Mouse (Mus musculus) stomach, postnatal 0 days (tissue): ENCODE measurements at regions not wholly inside any gene's neighbourhood (a gene's known extent, or its start where the extent isn't known, plus 50 kb on each side); places are given as distances from the start of the nearest gene placed in this dataset.
A peak's percentile ranks its signal among the peaks of the same experiment; 100 is the strongest.

Experiments used
- ATAC-seq: fragments of 200-750 bp; cut with Nextera tagmentation; 2 replicates; pipeline ENCODE4 v1.8.0; 2017; ENCODE audit not compliant: low FRiP score, low TSS enrichment
- DNase-seq: peaks from one replicate; pipeline ENCODE4 v3.0.0-alpha.2; 2016; ENCODE audit warnings: low spot score
- H3K27ac ChIP-seq: fragments of 300-500 bp; sonication (generic); replicated peaks from 2 replicates; pipeline ENCODE4 v1.5.1; 2014; ENCODE audit warnings: mild to moderate bottlenecking, control low read depth
- H3K27me3 ChIP-seq: fragments of 300-500 bp; sonication (generic); 2 replicates; pipeline ENCODE4 v1.6.1; 2014; ENCODE audit warnings: low read length; ENCODE audit not compliant: control insufficient read depth, insufficient read depth
- H3K36me3 ChIP-seq: fragments of 300-500 bp; sonication (generic); 2 replicates; pipeline ENCODE4 v1.6.1; 2014; ENCODE audit warnings: low read length, mixed read lengths; ENCODE audit not compliant: control insufficient read depth, insufficient read depth
- H3K4me1 ChIP-seq: fragments of 300-500 bp; sonication (generic); replicated peaks from 2 replicates; pipeline ENCODE4 v1.6.1; 2014; ENCODE audit warnings: antibody characterized with exemption; ENCODE audit not compliant: control insufficient read depth, insufficient read depth
- H3K4me2 ChIP-seq: fragments of 300-500 bp; sonication (generic); replicated peaks from 2 replicates; pipeline ENCODE4 v1.6.1; 2014; ENCODE audit warnings: low read depth, mild to moderate bottlenecking, control low read depth, moderate library complexity
- H3K4me3 ChIP-seq: fragments of 300-500 bp; sonication (generic); 2 replicates; pipeline ENCODE4 v1.5.1; 2014; ENCODE audit warnings: low read depth, low read length, control low read depth
- H3K9ac ChIP-seq: fragments of 300-500 bp; sonication (generic); 2 replicates; pipeline ENCODE4 v1.6.1; 2014; ENCODE audit warnings: mild to moderate bottlenecking, low read length, control low read depth, mixed read lengths
- H3K9me3 ChIP-seq: fragments of 300-500 bp; sonication (generic); 2 replicates; pipeline ENCODE4 v1.6.1; 2016; ENCODE audit warnings: low read length; ENCODE audit not compliant: control insufficient read depth
- CTCF ChIP-seq: IDR thresholded peaks from 2 replicates; pipeline ENCODE4 v1.5.1; 2016; ENCODE audit warnings: antibody characterized with exemption, low read depth, mild to moderate bottlenecking, moderate library complexity
- EP300 ChIP-seq: optimal IDR thresholded peaks from 2 replicates; pipeline ENCODE3; 2016; ENCODE audit warnings: antibody characterized with exemption
- WGBS: fragments of 180-500 bp; shearing (Covaris S2); extraction: QIAGEN DNeasy Blood & Tissue Kit; methylation state at CpG from one replicate; pipeline ENCODE4 v1.1.7; 2014; 5-methylcytosine and 5-hydroxymethylcytosine counted together

DNA sequence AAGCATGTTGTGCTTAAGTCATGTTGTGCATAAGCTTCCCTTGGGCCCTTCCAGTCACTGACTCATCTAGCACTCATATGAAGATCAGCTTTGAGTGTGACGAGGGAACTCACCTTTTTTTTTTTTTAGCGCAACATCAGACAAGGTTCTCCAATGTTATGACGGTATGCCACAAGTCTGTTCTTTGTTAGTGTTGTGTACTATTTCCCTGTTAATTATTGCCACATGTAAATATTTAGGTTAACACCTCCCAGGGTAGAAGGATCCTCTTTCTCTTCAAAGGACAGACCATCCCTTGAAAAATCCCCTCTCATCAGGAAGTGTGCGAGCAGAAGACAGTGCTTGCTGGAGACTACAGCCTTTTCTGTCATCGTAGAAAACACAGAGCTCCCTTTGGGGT, 129.9 kb downstream of the Dusp6 start:
- WGBS, result 66% methylated on average over 5 of the region's 5 CpGs
- DNase-seq (no peak), ATAC-seq (no peak)
- Histone ChIP-seq H3K4me1 (no peaks in the 10 kb centered on the region), H3K27me3 (no peaks in the 10 kb centered on the region), H3K4me3 (no peak overlapping the region), H3K36me3 (no peaks in the 10 kb centered on the region), H3K9me3 (no peaks in the 10 kb centered on the region), H3K4me2 (no peak overlapping the region), H3K9ac (no peak overlapping the region), H3K27ac (no peak overlapping the region)
- TF ChIP-seq CTCF, result no peak
- TF ChIP-seq EP300, result no peak

DNA sequence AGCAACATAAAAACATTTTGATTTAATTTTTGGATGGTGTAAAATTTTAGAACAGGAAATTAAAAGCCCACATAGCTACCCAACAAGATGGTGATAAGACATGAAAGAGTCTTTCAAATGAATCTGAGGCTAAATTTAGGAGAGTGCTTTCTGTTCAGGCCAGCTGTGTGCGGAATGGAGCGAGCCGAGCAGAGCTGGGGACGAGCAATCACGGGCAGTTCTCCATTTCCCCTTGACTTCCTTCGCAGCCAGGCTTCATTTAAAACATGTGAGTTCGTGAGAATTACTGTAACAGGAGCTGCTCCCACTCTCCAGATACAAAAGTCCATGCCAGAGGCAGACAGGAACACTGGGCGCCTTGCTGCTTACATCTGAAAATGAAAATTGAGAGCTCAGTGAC, 130.5 kb downstream of the Dusp6 start:
- no peak overlapping the region for H3K27ac ChIP-seq
- DNase-seq, result no peak
- 55% methylated on average over 8 of the region's 8 CpGs for WGBS

DNA sequence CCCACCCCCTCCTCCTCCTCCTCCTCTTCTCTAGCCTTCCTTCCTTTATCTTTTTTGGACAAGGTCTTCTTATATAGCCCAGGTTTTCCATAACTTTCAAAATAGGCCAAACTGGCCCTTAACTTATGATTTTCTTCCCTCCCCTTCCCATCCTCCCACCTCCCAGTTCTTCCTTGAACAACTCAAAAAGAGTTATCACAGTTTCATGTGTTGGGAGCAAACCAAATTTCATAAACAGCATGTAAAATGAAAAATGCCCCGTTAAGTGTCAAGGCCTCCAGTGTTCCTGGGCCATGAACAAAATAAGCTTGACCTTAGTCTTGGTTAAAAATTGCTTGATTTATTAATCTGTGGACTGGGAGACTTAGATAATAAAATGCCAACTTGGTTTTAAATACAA, 132.4 kb downstream of the Dusp6 start:
- Histone ChIP-seq H3K9ac (no peak overlapping the region), H3K27me3 (no peaks in the 10 kb centered on the region), H3K4me3 (no peak overlapping the region), H3K9me3 (no peaks in the 10 kb centered on the region), H3K4me1 (no peaks in the 10 kb centered on the region), H3K36me3 (no peaks in the 10 kb centered on the region), H3K27ac (no peak overlapping the region), H3K4me2 (no peak overlapping the region)
- TF ChIP-seq EP300, result no peak
- no peak for TF ChIP-seq CTCF
- WGBS, result 84% methylated on average over 1 of the region's 1 CpGs
- DNase-seq (no peak), ATAC-seq (no peak)

More for the DNA sequence above, 130.5 kb downstream of the Dusp6 start:
- no peak for ATAC-seq
- H3K4me3 ChIP-seq, result no peak overlapping the region
- no peaks in the 10 kb centered on the region for H3K4me1 ChIP-seq
- no peak overlapping the region for H3K9ac ChIP-seq
- no peaks in the 10 kb centered on the region for H3K9me3 ChIP-seq
- no peak overlapping the region for H3K4me2 ChIP-seq
- no peaks in the 10 kb centered on the region for H3K36me3 ChIP-seq
- H3K27me3 ChIP-seq, result no peaks in the 10 kb centered on the region
- TF ChIP-seq CTCF, result no peak
- no peak for TF ChIP-seq EP300

- peak overlapping the region; percentile 41; the same call in 1 of the 2 replicates for H3K27ac ChIP-seq
- H3K36me3 ChIP-seq, result no peaks in the 10 kb centered on the region
- ATAC-seq, result peak; percentile 80
- no peak overlapping the region for H3K4me2 ChIP-seq
- H3K9ac ChIP-seq, result no peak overlapping the region
- H3K9me3 ChIP-seq, result no peaks in the 10 kb centered on the region
- no peaks in the 10 kb centered on the region for H3K27me3 ChIP-seq
- H3K4me3 ChIP-seq, result no peak overlapping the region
- no peaks in the 10 kb centered on the region for H3K4me1 ChIP-seq
- no peak for TF ChIP-seq CTCF
- peak; percentile 57 for TF ChIP-seq EP300
- DNase-seq, result peak; percentile 26
- 45% methylated on average over 3 of the region's 3 CpGs for WGBS
Measured at GRCm38 (mm10) chr10:99396630-99397029, 133.6 kb downstream of the Dusp6 start.

DNA sequence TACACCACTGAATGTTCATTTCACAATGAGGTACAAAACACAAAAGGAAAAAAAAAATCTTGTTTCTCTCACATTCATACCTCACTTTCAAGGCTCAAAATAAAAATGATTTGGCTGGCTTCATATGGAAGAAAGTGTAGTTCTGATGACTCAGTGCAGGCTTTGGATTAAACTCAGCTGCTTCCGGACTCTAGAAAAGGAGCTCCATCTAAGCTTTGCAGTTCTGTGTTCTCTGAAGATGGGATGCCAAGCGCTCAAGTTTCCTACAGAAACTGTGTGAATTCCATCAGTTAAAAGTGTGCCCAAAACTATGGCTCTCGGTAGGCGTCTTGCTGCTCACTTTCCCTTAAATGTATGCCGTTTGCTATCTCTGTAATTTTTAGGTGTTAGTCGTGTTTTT, 137.0 kb downstream of the Dusp6 start:
- WGBS, result 88% methylated on average over 6 of the region's 6 CpGs

DNA sequence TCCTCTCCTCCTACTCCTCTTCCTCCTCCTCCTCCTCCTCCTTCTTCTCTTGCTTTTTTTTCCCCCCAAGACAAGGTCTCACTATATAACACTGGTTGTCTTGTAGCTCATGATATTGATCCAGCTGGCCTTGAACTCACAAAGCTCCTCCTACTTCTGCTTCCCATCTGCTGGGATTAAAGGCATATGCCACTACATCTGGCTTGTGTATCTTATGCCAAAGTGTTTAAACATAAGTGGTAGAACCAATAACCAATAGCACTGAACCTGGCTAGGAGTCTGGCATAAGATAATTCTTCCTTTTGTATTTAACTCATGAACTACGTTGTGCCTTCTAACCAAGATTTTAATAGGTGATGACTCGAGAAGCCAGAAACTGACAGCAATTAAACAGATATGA, 143.7 kb downstream of the Dusp6 start:
- no peak for TF ChIP-seq EP300
- no peak for TF ChIP-seq CTCF
- no peak overlapping the region for H3K4me3 ChIP-seq
- H3K4me1 ChIP-seq, result no peaks in the 10 kb centered on the region
- H3K27me3 ChIP-seq, result no peaks in the 10 kb centered on the region
- DNase-seq (no peak), ATAC-seq (no peak)
- H3K9me3 ChIP-seq, result no peaks in the 10 kb centered on the region
- no peak overlapping the region for H3K4me2 ChIP-seq
- no peak overlapping the region for H3K9ac ChIP-seq
- 85% methylated on average over 2 of the region's 2 CpGs for WGBS
- no peak overlapping the region for H3K27ac ChIP-seq
- H3K36me3 ChIP-seq, result no peaks in the 10 kb centered on the region

More for the DNA sequence above, 137.0 kb downstream of the Dusp6 start:
- ATAC-seq (no peak), DNase-seq (no peak)
- Histone ChIP-seq H3K4me1 (no peaks in the 10 kb centered on the region), H3K4me2 (no peak overlapping the region), H3K9me3 (no peaks in the 10 kb centered on the region), H3K4me3 (no peak overlapping the region), H3K27ac (no peak overlapping the region), H3K36me3 (no peaks in the 10 kb centered on the region), H3K27me3 (no peaks in the 10 kb centered on the region), H3K9ac (no peak overlapping the region)
- TF ChIP-seq CTCF (no peak), EP300 (no peak)
